Mouse (Mus musculus) Patski (cell line): ENCODE measurements around the gene Gm19935. TPM values are rescaled to one million over a fixed set of nuclear protein-coding genes. Genes with fewer than 3 reads are reported as not detected.

Source experiments
- ATAC-seq: fragments of 100-300 bp; one replicate; pipeline ENCODE4 v1.8.0; 2021
- CTCF ChIA-PET: fragments of 350-600 bp; sonication (Branson Sonifier 250); formaldehyde crosslinking; loops from one replicate; lab custom pipeline; 2022; ENCODE audit warnings: inconsistent platforms; lab: Charles Lee
- POLR2A ChIA-PET: fragments of 350-600 bp; sonication (Branson Sonifier 250); formaldehyde crosslinking; loops from one replicate; lab custom pipeline; 2022; ENCODE audit warnings: antibody characterized with exemption, inconsistent platforms; lab: Charles Lee
- DNase-seq: peaks from one replicate; pipeline ENCODE4 v3.0.0-alpha.2; 2011; ENCODE audit warnings: low read depth, low spot score
- H3K27me3 ChIP-seq: fragments of 371-371 bp; one replicate; pipeline ENCODE4 v1.5.1; 2021
- CTCF ChIP-seq: fragments of 100-300 bp; IDR thresholded peaks from one replicate; pipeline ENCODE4 v1.5.1; 2021
- in situ Hi-C: fragments of 300-500 bp; cut with MboI; formaldehyde crosslinking; loops from 3 replicates; pipeline ENCODE4 v1.11.1; 2018; ENCODE audit warnings: low pct_unique_long_range_greater_than_20kb, mixed read lengths
- polyA plus RNA-seq: library from polyadenylated mRNA; unstranded; gene quantifications from one replicate; pipeline ENCODE4 v1.2.3, GENCODE M21; 2021

Gm19935 gene
- polyA plus RNA-seq, 1 experiment from 2014 or later = 0.51 TPM

GRCm38 (mm10) chr8:90832576-90833289, 15.5 kb upstream of the Gm19935 start:
- ATAC-seq (no peak), DNase-seq (no peak)
- in situ Hi-C loops = no loop called here
- CTCF ChIA-PET = interaction anchor here (0.7 to 6.1 kb wide), 5 partner anchors 10 to 119 kb away, joined by 3 to 44 read pairs (median 3); no protein-coding TSS in a partner anchor
- TF ChIP-seq CTCF = no peak
- H3K27me3 ChIP-seq = no peaks in the 10 kb centered on the region
- POLR2A ChIA-PET = interaction anchor here (1.2 kb wide), 1 partner anchor 32 kb away, joined by 4 read pairs; no protein-coding TSS in a partner anchor

GRCm38 (mm10) chr8:90830980-90831379, 13.8 kb upstream of the Gm19935 start:
- no peak for DNase-seq
- ChIA-PET CTCF (interaction anchor here (1.1 to 6.1 kb wide), 4 partner anchors 9 to 106 kb away, joined by 3 to 44 read pairs (median 4); no protein-coding TSS in a partner anchor), POLR2A (no interaction called here)
- no peaks in the 10 kb centered on the region for H3K27me3 ChIP-seq
- in situ Hi-C loops = no loop called here
- no peak for TF ChIP-seq CTCF
- no peak for ATAC-seq

- TF ChIP-seq CTCF = no peak
- ATAC-seq (no peak), DNase-seq (no peak)
- ChIA-PET CTCF (interaction anchor here (1.0 to 6.7 kb wide), 10 partner anchors 13 to 124 kb away, joined by 3 to 86 read pairs (median 14); partner anchors contain the start of gene Gm19935), POLR2A (interaction anchor here (0.6 to 1.6 kb wide), 5 partner anchors 17 to 132 kb away, joined by 3 to 8 read pairs (median 4); no protein-coding TSS in a partner anchor)
- H3K27me3 ChIP-seq = no peaks in the 10 kb centered on the region
- in situ Hi-C loops = loop anchor here (10.0 kb wide), 1 partner anchor 195 kb away; no protein-coding TSS in a partner anchor
Observed at GRCm38 (mm10) chr8:90829825-90830224, 12.6 kb upstream of the Gm19935 start.

- no peaks in the 10 kb centered on the region for H3K27me3 ChIP-seq
- no peak for DNase-seq
- TF ChIP-seq CTCF = no peak
- POLR2A ChIA-PET = interaction anchor here (0.5 to 2.0 kb wide), 10 partner anchors 15 to 193 kb away, joined by 3 to 10 read pairs (median 5); no protein-coding TSS in a partner anchor
- ATAC-seq = peak; percentile 58
- in situ Hi-C loops = loop anchor here (10.0 kb wide), 1 partner anchor 196 kb away; no protein-coding TSS in a partner anchor
- CTCF ChIA-PET = interaction anchor here (0.8 to 6.7 kb wide), 23 partner anchors 9 to 190 kb away, joined by 3 to 86 read pairs (median 5); partner anchors contain the start of gene Gm19935
Observed at GRCm38 (mm10) chr8:90828987-90829740, 12.0 kb upstream of the Gm19935 start.

- no peaks in the 10 kb centered on the region for H3K27me3 ChIP-seq
- CTCF ChIA-PET = interaction anchor here (0.7 to 6.7 kb wide), 27 partner anchors 10 to 191 kb away, joined by 3 to 86 read pairs (median 5); partner anchors contain the start of gene Gm19935
- ATAC-seq = peak; percentile 94
- POLR2A ChIA-PET = interaction anchor here (0.5 to 2.0 kb wide), 10 partner anchors 11 to 193 kb away, joined by 3 to 10 read pairs (median 5); partner anchors contain the start of gene Gm19935
- in situ Hi-C loops = loop anchor here (10.0 kb wide), 1 partner anchor 196 kb away; no protein-coding TSS in a partner anchor
- DNase-seq = peak; percentile 69
- TF ChIP-seq CTCF = peak; percentile 100
Observed at GRCm38 (mm10) chr8:90828181-90828986, 11.2 kb upstream of the Gm19935 start, which contains the start of gene Chd9. Gene Chd9, plus strand, starts transcription at chr8:90828352.

- H3K27me3 ChIP-seq = no peaks in the 10 kb centered on the region
- ChIA-PET CTCF (interaction anchor here (0.7 to 6.7 kb wide), 3 partner anchors 10 to 32 kb away, joined by 3 to 86 read pairs (median 3); partner anchors contain the start of gene Gm19935), POLR2A (no interaction called here)
- TF ChIP-seq CTCF = no peak
- no peak for DNase-seq
- in situ Hi-C loops = loop anchor here (10.0 kb wide), 1 partner anchor 199 kb away; no protein-coding TSS in a partner anchor
- ATAC-seq = no peak
Observed at GRCm38 (mm10) chr8:90825459-90825871, 8.3 kb upstream of the Gm19935 start.

GRCm38 (mm10) chr8:90822443-90822842, 5.2 kb upstream of the Gm19935 start:
- DNase-seq = no peak
- no peaks in the 10 kb centered on the region for H3K27me3 ChIP-seq
- POLR2A ChIA-PET = no interaction called here
- in situ Hi-C loops = loop anchor here (10.0 kb wide), 1 partner anchor 202 kb away; no protein-coding TSS in a partner anchor
- TF ChIP-seq CTCF = no peak
- CTCF ChIA-PET = no interaction called here
- ATAC-seq = no peak

- DNase-seq = no peak
- no peak for ATAC-seq
- CTCF ChIA-PET = no interaction called here
- no peaks in the 10 kb centered on the region for H3K27me3 ChIP-seq
- POLR2A ChIA-PET = no interaction called here
- in situ Hi-C loops = loop anchor here (10.0 kb wide), 1 partner anchor 204 kb away; no protein-coding TSS in a partner anchor
- no peak for TF ChIP-seq CTCF
Observed at GRCm38 (mm10) chr8:90820321-90820696, 3.1 kb upstream of the Gm19935 start.
